Mouse (Mus musculus) brain, embryonic 14.5 days (tissue): ENCODE results near the gene Rapgef3.

Experiments used
- CTCF ChIP-seq: fragments of 200-500 bp; IDR thresholded peaks from 2 replicates; pipeline ENCODE4 v1.5.1; 2012; ENCODE audit warnings: inconsistent platforms, mild to moderate bottlenecking, moderate library complexity, borderline replicate concordance; ENCODE audit not compliant: insufficient read depth, insufficient read length; ENCODE audit errors: extremely low read depth
- POLR2A ChIP-seq: fragments of 200-500 bp; IDR thresholded peaks from 2 replicates; pipeline ENCODE4 v1.6.1; 2012; ENCODE audit warnings: mild to moderate bottlenecking, inconsistent platforms, borderline replicate concordance; ENCODE audit not compliant: poor library complexity, insufficient read depth, insufficient read length, severe bottlenecking; ENCODE audit errors: extremely low read depth

DNA sequence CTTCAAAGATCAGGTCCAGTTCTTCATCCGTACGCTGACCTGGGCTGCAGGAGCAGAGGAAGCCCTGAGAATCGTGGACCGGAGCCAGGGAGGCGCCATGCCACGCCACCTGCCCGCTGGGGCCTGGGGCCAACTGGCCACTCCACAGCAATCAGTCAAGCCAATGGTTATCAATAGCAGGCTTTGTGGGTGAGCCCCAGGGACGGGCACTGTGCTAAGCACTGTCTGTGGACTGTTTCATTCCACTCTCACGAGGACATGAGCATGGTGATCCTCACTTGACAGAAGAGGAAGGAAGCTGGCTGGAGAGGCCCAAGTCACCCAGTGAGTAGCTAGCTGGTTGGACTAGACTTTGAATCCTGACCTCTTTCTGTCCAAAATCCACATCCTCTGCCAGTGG lies 7.8 kb downstream of the Rapgef3 start:
- TF ChIP-seq POLR2A (no peak), CTCF (no peak)
